Mouse (Mus musculus): ENCODE results near the gene Lag3.

GRCm38 (mm10) chr6:124863658-124864298, 47.7 kb downstream of the Lag3 start, which contains the start of gene Gpr162:
- TF ChIP-seq CTCF (IDR thresholded peaks at IDR 0.05; ENCODE audit: insufficient read depth, low read length) (no peak), POLR2A (IDR thresholded peaks at IDR 0.05; ENCODE audit: borderline replicate concordance, extremely low read depth, low read depth, low read length) (no peak)
